Mouse (Mus musculus) myocyte (in vitro differentiated cells): ENCODE measurements around the gene Uba3. TPM values are rescaled to one million over a fixed set of nuclear protein-coding genes. Genes with fewer than 3 reads are reported as not detected.

ENCODE experiments used
- H3K27me3 ChIP-seq: one replicate; pipeline ENCODE4 v1.6.1; 2011; ENCODE audit not compliant: control insufficient read depth, insufficient read depth, insufficient read length
- H3K36me3 ChIP-seq: one replicate; pipeline ENCODE4 v1.6.1; 2011; ENCODE audit not compliant: control insufficient read depth, insufficient read depth
- H3K4me2 ChIP-seq: one replicate; pipeline ENCODE4 v1.6.1; 2011; ENCODE audit warnings: low read depth, control low read depth
- H3K4me3 ChIP-seq: one replicate; pipeline ENCODE4 v1.5.1; 2011; ENCODE audit warnings: mild to moderate bottlenecking, control low read depth, moderate library complexity
- H3K79me2 ChIP-seq: one replicate; pipeline ENCODE4 v1.6.1; 2011; ENCODE audit not compliant: control insufficient read depth, insufficient read depth
- H3ac ChIP-seq: one replicate; pipeline ENCODE4 v1.6.1; 2011; ENCODE audit not compliant: control insufficient read depth, insufficient read length
- CEBPB ChIP-seq: IDR thresholded peaks from 2 replicates; pipeline ENCODE4 v1.6.1; 2011; ENCODE audit warnings: mild to moderate bottlenecking, moderate library complexity; ENCODE audit not compliant: poor library complexity, insufficient read depth, severe bottlenecking
- E2F4 ChIP-seq: IDR thresholded peaks from one replicate; pipeline ENCODE4 v1.6.1; 2011; ENCODE audit warnings: mild to moderate bottlenecking, control low read depth, moderate library complexity; ENCODE audit not compliant: insufficient read depth
- MAX ChIP-seq: IDR thresholded peaks from one replicate; pipeline ENCODE4 v1.6.1; 2011; ENCODE audit warnings: low read depth, mild to moderate bottlenecking, control low read depth
- MYOD1 ChIP-seq, 3 experiments: IDR thresholded peaks; one replicate each; pipeline ENCODE4 v1.6.1; 2011; ENCODE audit warnings: control low read depth in 2 of 3, low read depth in 2 of 3, mild to moderate bottlenecking in 2 of 3, moderate library complexity in 1 of 3; ENCODE audit not compliant: insufficient read length in 2 of 3, control insufficient read depth in 1 of 3
- MYOG ChIP-seq, 3 experiments: IDR thresholded peaks; one replicate each; pipeline ENCODE4 v1.6.1; 2011; ENCODE audit warnings: control low read depth in 2 of 3, low read depth in 2 of 3, mild to moderate bottlenecking in 2 of 3; ENCODE audit not compliant: insufficient read length in 2 of 3, control insufficient read depth in 1 of 3, insufficient read depth in 1 of 3
- POLR2A ChIP-seq: IDR thresholded peaks from one replicate; pipeline ENCODE4 v1.6.1; 2011; ENCODE audit warnings: low read depth, mild to moderate bottlenecking, control low read depth, moderate library complexity; ENCODE audit not compliant: insufficient read length
- POLR2AphosphoS2 ChIP-seq: IDR thresholded peaks from one replicate; pipeline ENCODE4 v1.6.1; 2011; ENCODE audit warnings: low read depth, control low read depth; ENCODE audit not compliant: insufficient read length
- REST ChIP-seq: IDR thresholded peaks from one replicate; pipeline ENCODE4 v1.6.1; 2011; ENCODE audit warnings: mild to moderate bottlenecking, control low read depth, moderate library complexity; ENCODE audit not compliant: insufficient read depth, insufficient read length
- SRF ChIP-seq: IDR thresholded peaks from one replicate; pipeline ENCODE4 v1.6.1; 2011; ENCODE audit warnings: low read depth; ENCODE audit not compliant: control insufficient read depth, insufficient read length
- TCF12 ChIP-seq: IDR thresholded peaks from one replicate; pipeline ENCODE4 v1.6.1; 2011; ENCODE audit warnings: mild to moderate bottlenecking, control low read depth; ENCODE audit not compliant: poor library complexity, insufficient read depth, severe bottlenecking
- TCF3 ChIP-seq: IDR thresholded peaks from one replicate; pipeline ENCODE4 v1.6.1; 2011; ENCODE audit warnings: low read depth, control low read depth; ENCODE audit not compliant: insufficient read length
- USF1 ChIP-seq: IDR thresholded peaks from one replicate; pipeline ENCODE4 v1.6.1; 2011; ENCODE audit warnings: low read depth, mild to moderate bottlenecking, control low read depth, moderate library complexity
- polyA plus RNA-seq: library from polyadenylated mRNA; unstranded; fragments of >200 nt; fragmentation: generic; extraction: Trizol; gene quantifications from one replicate; pipeline ENCODE4 v1.2.1, GENCODE M21; 2012; ENCODE audit warnings: missing spikeins

Gene Uba3
- polyA plus RNA-seq, 1 experiment, result 43.7 TPM

DNA sequence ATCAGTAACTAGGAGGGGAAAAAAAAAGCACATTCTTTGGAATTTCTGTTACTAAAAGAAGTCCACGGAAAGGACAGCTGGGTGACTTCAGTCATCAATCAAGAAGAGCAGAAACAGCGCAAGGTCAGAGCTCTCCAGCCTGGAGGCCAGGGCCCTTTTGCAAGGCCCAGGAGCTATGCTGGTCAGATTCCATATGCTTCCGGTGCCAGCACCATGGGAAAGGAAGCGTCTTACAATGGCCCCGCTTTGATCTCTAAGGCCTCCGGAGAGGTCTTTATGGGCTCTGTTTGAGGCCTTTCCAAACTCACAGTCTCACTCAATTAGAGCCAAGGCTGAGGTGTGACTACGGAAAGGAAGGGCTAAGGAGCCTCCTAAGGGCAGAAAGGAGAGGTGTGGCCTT is 61.1 kb downstream of the Uba3 start:
- H3K4me3 ChIP-seq, result no peak overlapping the region

DNA sequence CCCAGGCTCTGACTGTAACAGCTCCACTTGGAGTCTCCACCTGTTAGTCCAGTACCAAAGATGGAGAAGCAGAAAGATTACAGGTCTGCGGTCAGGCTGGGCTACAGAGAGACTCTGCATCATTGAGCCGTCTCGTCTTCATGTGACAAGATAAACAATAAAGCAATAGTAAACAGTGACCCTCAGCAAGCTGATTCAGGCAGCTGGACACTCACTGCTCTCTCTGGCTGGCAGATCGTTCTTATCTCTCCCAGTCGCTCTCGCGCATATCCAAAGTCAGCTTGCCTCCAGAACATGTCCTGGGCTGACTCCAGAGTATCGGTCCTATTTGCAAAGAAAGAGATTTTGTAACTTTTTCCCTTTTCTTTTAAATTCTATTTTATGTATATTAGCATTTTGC is 62.8 kb downstream of the Uba3 start:
- Histone ChIP-seq H3K27me3 (no peaks in the 10 kb centered on the region), H3K4me3 (no peak overlapping the region), H3K36me3 (peaks cover 8% of the 10 kb centered on the region), H3K79me2 (no peaks in the 10 kb centered on the region), H3ac (no peak overlapping the region), H3K4me2 (no peak overlapping the region)
- TF ChIP-seq REST, result no peak
- TF ChIP-seq CEBPB, result no peak

More for the DNA sequence above, 61.1 kb downstream of the Uba3 start:
- H3K27me3 ChIP-seq, result no peaks in the 10 kb centered on the region
- peaks cover 5% of the 10 kb centered on the region for H3K79me2 ChIP-seq
- TF ChIP-seq E2F4, result no peak
- no peak overlapping the region for H3ac ChIP-seq
- H3K4me2 ChIP-seq, result no peak overlapping the region
- H3K36me3 ChIP-seq, result peaks cover 8% of the 10 kb centered on the region

DNA sequence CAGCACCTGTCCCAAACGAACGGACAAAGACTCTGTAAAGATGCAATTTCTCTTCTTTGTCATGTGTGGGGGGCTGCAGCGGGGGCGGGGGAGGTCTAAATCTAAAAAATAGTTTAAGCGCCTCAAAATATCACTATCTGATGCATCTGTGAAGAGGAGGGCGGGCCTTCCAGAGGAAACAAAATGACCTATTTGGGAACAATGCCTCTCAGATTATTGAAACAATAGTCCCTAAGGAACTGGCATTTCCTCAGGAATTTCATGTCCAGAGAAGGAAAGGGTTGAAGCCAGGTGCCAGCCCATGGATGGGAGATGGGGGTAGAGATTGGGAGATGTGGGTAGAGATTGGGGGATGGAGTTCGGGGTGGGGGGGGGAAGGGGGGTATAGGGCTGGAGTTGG is 63.6 kb downstream of the Uba3 start:
- Histone ChIP-seq H3K4me3 (no peak overlapping the region), H3ac (no peak overlapping the region), H3K27me3 (no peaks in the 10 kb centered on the region), H3K4me2 (no peak overlapping the region), H3K36me3 (peaks cover 8% of the 10 kb centered on the region), H3K79me2 (no peaks in the 10 kb centered on the region)
- no peak for TF ChIP-seq POLR2AphosphoS2
- no peak for TF ChIP-seq TCF12
- TF ChIP-seq REST, result no peak
- TF ChIP-seq SRF, result no peak
- no peak for TF ChIP-seq CEBPB
- no peak for TF ChIP-seq E2F4
- no peak for TF ChIP-seq USF1
- no peak for TF ChIP-seq TCF3
- TF ChIP-seq POLR2A, result no peak
- TF ChIP-seq MYOG (IDR thresholded peaks at IDR 0.05; ENCODE audit: control insufficient read depth in 1 of 3, insufficient read depth in 1 of 3, insufficient read length in 2 of 3, low read depth in 2 of 3), result no peak
- TF ChIP-seq MYOD1 (IDR thresholded peaks at IDR 0.05; ENCODE audit: control insufficient read depth in 1 of 3, insufficient read length in 2 of 3, low read depth in 2 of 3), result no peak
- no peak for TF ChIP-seq MAX

Other genes with a start within 250 kb of the Uba3 start
- not detected for gene Fam19a4, start 145.2 kb downstream of the Uba3 start, polyA plus RNA-seq
- 4.4 TPM for gene Eogt, start 56.5 kb downstream of the Uba3 start, polyA plus RNA-seq
- gene Tmf1, start 26.5 kb downstream of the Uba3 start, polyA plus RNA-seq, result 11.7 TPM
- 750 TPM for gene Arl6ip5, start 5.0 kb upstream of the Uba3 start, polyA plus RNA-seq
- 55.6 TPM for gene Lmod3, start 47.1 kb upstream of the Uba3 start, polyA plus RNA-seq